Mouse (Mus musculus) CH12.LX (cell line): ENCODE data around the gene Grb2. TPM values are rescaled to one million over a fixed set of nuclear protein-coding genes. Genes with fewer than 3 reads are reported as not detected.

Experiments
- DNase-seq: peaks from one replicate; pipeline ENCODE4 v3.0.0-alpha.2; 2013; ENCODE audit errors: extremely low read depth
- H3K27ac ChIP-seq: 2 replicates; pipeline ENCODE4 v1.5.1; 2012; ENCODE audit warnings: low read depth, mild to moderate bottlenecking, control low read depth, moderate library complexity; ENCODE audit not compliant: insufficient read depth
- H3K27me3 ChIP-seq: replicated peaks from 2 replicates; pipeline ENCODE3; 2012; ENCODE audit warnings: inconsistent platforms
- H3K36me3 ChIP-seq, 2 experiments: replicated peaks in 1 of 2; 2 replicates each; pipeline versions ENCODE3 to v1.6.1; 2012; ENCODE audit warnings: inconsistent platforms in 1 of 2, low read length in 1 of 2, mild to moderate bottlenecking in 1 of 2, mixed read lengths in 1 of 2, moderate library complexity in 1 of 2; ENCODE audit not compliant: control insufficient read depth in 1 of 2, insufficient read depth in 1 of 2
- H3K4me1 ChIP-seq, 2 experiments: 2 replicates each; pipeline ENCODE4 v1.6.1; 2012; ENCODE audit warnings: inconsistent platforms in 1 of 2, moderate library complexity in 1 of 2; ENCODE audit not compliant: insufficient read depth in 2 of 2, control insufficient read depth in 1 of 2
- H3K4me2 ChIP-seq: 2 replicates; pipeline ENCODE4 v1.6.1; 2012; ENCODE audit warnings: low read depth, mild to moderate bottlenecking, control low read depth; ENCODE audit not compliant: poor library complexity, insufficient read depth, severe bottlenecking
- H3K4me3 ChIP-seq, 3 experiments: fragments of 150-350 bp in 1 of 3; sonication (generic) in 1 of 3; replicated peaks in 1 of 3; 2 replicates each; pipeline versions ENCODE3 to v1.5.1; 2011 to 2012; ENCODE audit warnings: low read depth in 2 of 3, low read length in 2 of 3, mild to moderate bottlenecking in 2 of 3, moderate library complexity in 2 of 3, control low read depth in 1 of 3, improper control_type of control experiment in 1 of 3, inconsistent platforms in 1 of 3, mixed read lengths in 1 of 3; ENCODE audit not compliant: poor library complexity in 1 of 3
- H3K79me2 ChIP-seq: replicated peaks from 2 replicates; pipeline ENCODE4 v1.6.1; 2012; ENCODE audit warnings: mild to moderate bottlenecking, moderate library complexity; ENCODE audit not compliant: control insufficient read depth, poor library complexity, insufficient read depth, severe bottlenecking; ENCODE audit errors: extremely low read depth
- H3K9ac ChIP-seq: 2 replicates; pipeline ENCODE4 v1.6.1; 2012; ENCODE audit warnings: low read depth, mild to moderate bottlenecking, control low read depth, moderate library complexity; ENCODE audit not compliant: insufficient read depth
- H3K9me3 ChIP-seq: replicated peaks from 2 replicates; pipeline ENCODE3; 2012; ENCODE audit warnings: low read length, inconsistent platforms, mixed read lengths
- CHD1 ChIP-seq: IDR thresholded peaks from 2 replicates; pipeline ENCODE4 v1.6.1; 2012; ENCODE audit warnings: low read depth, low read length, improper control_type of control experiment, inconsistent platforms
- CTCF ChIP-seq, 2 experiments: IDR thresholded peaks in 1 of 2; conservative IDR thresholded peaks in 1 of 2; 2 replicates each; pipeline ENCODE4 v1.5.1; 2011 to 2012; ENCODE audit warnings: low read depth in 2 of 2, low read length in 2 of 2, improper control_type of control experiment in 1 of 2, inconsistent platforms in 1 of 2, mild to moderate bottlenecking in 1 of 2, moderate library complexity in 1 of 2
- ELF1 ChIP-seq: IDR thresholded peaks from 2 replicates; pipeline ENCODE4 v1.6.1; 2014; ENCODE audit warnings: low read depth, mild to moderate bottlenecking, inconsistent platforms, low read length, improper control_type of control experiment
- EP300 ChIP-seq: IDR thresholded peaks from 2 replicates; pipeline ENCODE4 v1.6.1; 2011; ENCODE audit warnings: low read length, improper control_type of control experiment
- ETS1 ChIP-seq: conservative IDR thresholded peaks from 2 replicates; pipeline ENCODE4 v1.6.1; 2012; ENCODE audit warnings: low read depth, mild to moderate bottlenecking, inconsistent platforms, low read length, improper control_type of control experiment, moderate library complexity
- HCFC1 ChIP-seq: IDR thresholded peaks from 2 replicates; pipeline ENCODE4 v1.6.1; 2012; ENCODE audit warnings: low read depth, mild to moderate bottlenecking, inconsistent platforms, low read length, improper control_type of control experiment
- IRF4 ChIP-seq: IDR thresholded peaks from 2 replicates; pipeline ENCODE4 v1.6.1; 2014; ENCODE audit warnings: low read depth, mild to moderate bottlenecking, inconsistent platforms, low read length, improper control_type of control experiment
- KAT2A ChIP-seq: IDR thresholded peaks from 2 replicates; pipeline ENCODE4 v1.6.1; 2012; ENCODE audit warnings: low read length, improper control_type of control experiment, inconsistent platforms; ENCODE audit not compliant: insufficient replicate concordance
- MAFK ChIP-seq: IDR thresholded peaks from 2 replicates; pipeline ENCODE4 v1.6.1; 2011; ENCODE audit warnings: low read length, improper control_type of control experiment; ENCODE audit not compliant: insufficient replicate concordance
- MAX ChIP-seq: IDR thresholded peaks from 2 replicates; pipeline ENCODE4 v1.6.1; 2011; ENCODE audit warnings: low read length, improper control_type of control experiment
- MAZ ChIP-seq: IDR thresholded peaks from 2 replicates; pipeline ENCODE4 v1.6.1; 2012; ENCODE audit warnings: low read depth, mild to moderate bottlenecking, inconsistent platforms, low read length, improper control_type of control experiment, moderate library complexity
- MEF2A ChIP-seq: IDR thresholded peaks from 2 replicates; pipeline ENCODE4 v1.6.1; 2014; ENCODE audit warnings: low read depth, mild to moderate bottlenecking, inconsistent platforms, low read length, improper control_type of control experiment, borderline replicate concordance
- MXI1 ChIP-seq: IDR thresholded peaks from 2 replicates; pipeline ENCODE4 v1.6.1; 2011; ENCODE audit warnings: mild to moderate bottlenecking, low read depth, low read length, improper control_type of control experiment
- MYC ChIP-seq: IDR thresholded peaks from 2 replicates; pipeline ENCODE4 v1.6.1; 2011; ENCODE audit warnings: low read depth, mild to moderate bottlenecking, improper control_type of control experiment, low read length
- NELFE ChIP-seq: IDR thresholded peaks from 2 replicates; pipeline ENCODE4 v1.6.1; 2011; ENCODE audit warnings: low read depth, low read length, improper control_type of control experiment
- NRF1 ChIP-seq: IDR thresholded peaks from 2 replicates; pipeline ENCODE4 v1.6.1; 2014; ENCODE audit warnings: low read depth, mild to moderate bottlenecking, inconsistent platforms, low read length, improper control_type of control experiment, moderate library complexity
- PAX5 ChIP-seq: IDR thresholded peaks from 2 replicates; pipeline ENCODE4 v1.6.1; 2012; ENCODE audit warnings: low read length, inconsistent platforms, mixed read lengths
- POLR2A ChIP-seq: IDR thresholded peaks from 2 replicates; pipeline ENCODE4 v1.6.1; 2011; ENCODE audit warnings: low read depth, mild to moderate bottlenecking, improper control_type of control experiment, low read length
- POLR2AphosphoS2 ChIP-seq: IDR thresholded peaks from 2 replicates; pipeline ENCODE4 v1.6.1; 2011; ENCODE audit warnings: low read depth, low read length, improper control_type of control experiment
- RAD21 ChIP-seq: IDR thresholded peaks from 2 replicates; pipeline ENCODE4 v1.6.1; 2011; ENCODE audit warnings: low read depth, mild to moderate bottlenecking, low read length, improper control_type of control experiment, moderate library complexity
- RCOR1 ChIP-seq: conservative IDR thresholded peaks from 2 replicates; pipeline ENCODE4 v1.6.1; 2012; ENCODE audit warnings: low read depth, mild to moderate bottlenecking, inconsistent platforms, low read length, improper control_type of control experiment
- SIN3A ChIP-seq: IDR thresholded peaks from 2 replicates; pipeline ENCODE4 v1.6.1; 2012; ENCODE audit warnings: low read length, improper control_type of control experiment, inconsistent platforms
- TBP ChIP-seq: conservative IDR thresholded peaks from 2 replicates; pipeline ENCODE4 v1.6.1; 2011; ENCODE audit warnings: low read depth, low read length, improper control_type of control experiment
- TCF12 ChIP-seq: IDR thresholded peaks from 2 replicates; pipeline ENCODE4 v1.6.1; 2014; ENCODE audit warnings: low read depth, mild to moderate bottlenecking, inconsistent platforms, low read length, improper control_type of control experiment
- UBTF ChIP-seq: IDR thresholded peaks from 2 replicates; pipeline ENCODE4 v1.6.1; 2012; ENCODE audit warnings: low read depth, mild to moderate bottlenecking, inconsistent platforms, low read length, improper control_type of control experiment, moderate library complexity
- ZC3H11A ChIP-seq: IDR thresholded peaks from 2 replicates; pipeline ENCODE4 v1.6.1; 2012; ENCODE audit warnings: low read depth, mild to moderate bottlenecking, inconsistent platforms, low read length, improper control_type of control experiment
- ZKSCAN1 ChIP-seq: IDR thresholded peaks from 2 replicates; pipeline ENCODE4 v1.6.1; 2012; ENCODE audit warnings: low read depth, inconsistent platforms, low read length, improper control_type of control experiment, borderline replicate concordance
- ZMIZ1 ChIP-seq: IDR thresholded peaks from 2 replicates; pipeline ENCODE4 v1.6.1; 2012; ENCODE audit warnings: low read depth, mild to moderate bottlenecking, inconsistent platforms, low read length, improper control_type of control experiment
- ZNF384 ChIP-seq: IDR thresholded peaks from 2 replicates; pipeline ENCODE4 v1.6.1; 2012; ENCODE audit warnings: low read depth, low read length, improper control_type of control experiment, inconsistent platforms
- dilution Hi-C: fragments of 300-500 bp; cut with MboI; formaldehyde crosslinking; loops from 2 replicates; pipeline ENCODE4 v1.14.3; 2020; ENCODE audit warnings: low sequenced_read_pairs; ENCODE audit not compliant: extremely low pct_unique_long_range_greater_than_20kb, extremely low pct_ligation_motif_present
- in situ Hi-C: fragments of 300-500 bp; cut with MboI; formaldehyde crosslinking; loops from 3 replicates; pipeline ENCODE4 v1.14.3; 2019; ENCODE audit warnings: low sequenced_read_pairs, low pct_ligation_motif_present, low pct_unique_long_range_greater_than_20kb, mixed read lengths
- polyA plus RNA-seq: library from polyadenylated mRNA; unstranded; fragments of >175 nt; gene quantifications from 2 replicates; pipeline ENCODE4 v1.2.1, GENCODE M21; 2012; ENCODE audit warnings: low read depth; ENCODE audit not compliant: insufficient read length
- total RNA-seq, 2 experiments: library from RNA; depleted of rRNA; stranded (reverse); fragments of 300-350 nt in 1 of 2; fragments of >200 nt in 1 of 2; gene quantifications; 2 replicates each; pipeline ENCODE4 v1.2.3; 2012 to 2014

The Grb2 gene
- total and polyA plus RNA-seq, 3 experiments = 63.6 to 241 (median 117) TPM

DNA sequence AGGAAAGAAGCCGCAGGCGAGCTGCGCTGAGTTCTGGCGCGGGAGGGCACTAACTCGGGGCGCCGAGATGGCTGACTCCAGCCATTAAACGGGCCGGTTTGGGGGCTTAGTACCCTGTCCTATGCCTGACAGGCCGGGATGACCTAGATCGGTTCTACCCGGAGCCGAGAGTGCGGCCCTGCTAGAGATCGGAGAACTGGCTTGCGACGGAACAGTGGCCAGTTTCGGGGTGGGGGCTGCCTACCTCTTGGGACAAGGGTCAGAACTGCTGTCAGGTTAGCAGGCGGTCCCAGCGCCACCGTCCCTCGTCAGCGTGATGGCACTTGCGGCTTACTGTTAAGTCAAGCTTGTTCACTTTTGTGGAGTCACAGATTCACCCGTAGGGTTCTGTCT lies 104.1 kb downstream of the Grb2 start:
- peaks cover 81% of the 10 kb centered on the region for H3K79me2 ChIP-seq
- H3K27ac ChIP-seq = peak overlapping the region; percentile 82
- DNase-seq = no peak
- no peak for TF ChIP-seq ETS1
- no peak for TF ChIP-seq IRF4
- no peak for TF ChIP-seq ZKSCAN1
- TF ChIP-seq HCFC1 = no peak
- no peak for TF ChIP-seq ZC3H11A
- TF ChIP-seq POLR2AphosphoS2 = no peak
- peak; percentile 2; the same call in 1 of the 2 replicates for TF ChIP-seq UBTF
- TF ChIP-seq CHD1 = no peak
- TF ChIP-seq POLR2A = no peak
- no peak for TF ChIP-seq ZNF384
- TF ChIP-seq MAFK = no peak
- TF ChIP-seq SIN3A = peak; percentile 12; the same call in 1 of the 2 replicates
- peak overlapping the region; percentile 97 for H3K9ac ChIP-seq
- H3K36me3 ChIP-seq = peaks cover 50 to 71% of the 10 kb centered on the region in 2 experiments
- H3K4me3 ChIP-seq = peak overlapping the region; percentile 81 to 93 (median 84)
- H3K27me3 ChIP-seq = no peaks in the 10 kb centered on the region
- in situ Hi-C loops (loop anchor here (25.0 kb wide), 1 partner anchor 408 kb away; the partner anchor contains the start of gene Galk1), dilution Hi-C loops (no loop called here)
- peaks cover 34 to 74% of the 10 kb centered on the region in 2 experiments for H3K4me1 ChIP-seq
- H3K9me3 ChIP-seq = no peaks in the 10 kb centered on the region
- H3K4me2 ChIP-seq = peak overlapping the region; percentile 87; the same call in 1 of the 2 replicates

DNA sequence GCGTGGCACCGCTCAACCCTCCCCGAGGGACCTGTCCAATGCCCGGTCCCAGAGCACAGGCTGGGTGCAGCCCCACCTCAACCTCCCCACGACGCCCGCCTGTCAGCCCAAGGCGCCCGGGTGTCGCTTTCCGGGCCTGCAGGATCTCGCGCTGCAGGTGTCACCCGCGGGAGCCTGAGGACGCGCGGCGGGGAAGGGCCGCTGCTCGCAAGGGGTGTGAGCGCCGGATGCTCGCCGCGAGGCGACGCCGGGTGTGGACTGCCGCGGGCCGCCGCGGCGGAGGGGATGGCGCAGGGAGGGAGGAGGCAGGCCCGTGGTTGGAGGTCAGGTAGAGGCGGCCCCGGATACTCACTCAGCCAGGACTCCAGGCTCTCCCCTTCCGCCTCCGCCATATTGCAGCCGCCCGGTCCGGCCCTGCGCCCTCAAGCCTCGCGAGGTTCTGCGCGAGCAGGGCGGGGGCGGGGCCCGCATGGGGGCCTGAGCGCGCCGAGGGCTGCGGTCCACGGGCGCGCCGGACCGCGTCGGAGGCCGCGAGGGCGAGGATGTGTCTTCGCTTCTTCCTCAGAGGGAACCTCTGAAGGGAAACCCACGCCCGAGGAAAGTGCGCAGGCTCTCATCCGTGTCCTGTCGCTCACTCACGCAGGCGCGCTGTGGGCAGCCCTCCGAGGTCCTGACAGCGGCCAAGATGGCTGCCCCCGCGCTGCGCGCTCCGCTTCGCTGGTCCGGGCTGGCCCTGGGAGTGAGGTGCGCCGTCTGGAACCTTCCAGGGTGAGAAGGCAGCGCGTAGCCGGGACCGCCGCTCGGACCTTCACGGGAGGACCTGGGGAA lies 104.7 kb downstream of the Grb2 start, which contains the start of the genes Mrps7 and Gga3:
TSS of gene Mrps7 (plus strand) at position 450 of the 828 bp plus-strand sequence.
TSS of gene Gga3 (minus strand) at position 576 of the 828 bp plus-strand sequence.
- H3K79me2 ChIP-seq = peaks cover 88% of the 10 kb centered on the region
- H3K27me3 ChIP-seq = no peaks in the 10 kb centered on the region
- H3K36me3 ChIP-seq = peaks cover 44 to 69% of the 10 kb centered on the region in 2 experiments
- H3K9ac ChIP-seq = peak within 1 kb of the TSS; percentile 97
- in situ Hi-C loops (loop anchor here (25.0 kb wide), 1 partner anchor 409 kb away; the partner anchor contains the start of gene Galk1), dilution Hi-C loops (no loop called here)
- H3K4me1 ChIP-seq = peaks cover 27 to 68% of the 10 kb centered on the region in 2 experiments
- peak; percentile 93 for DNase-seq
- H3K4me3 ChIP-seq = peak within 1 kb of the TSS; percentile 81 to 93 (median 84)
- H3K27ac ChIP-seq = peak within 1 kb of the TSS; percentile 82
- peak within 1 kb of the TSS; percentile 87 for H3K4me2 ChIP-seq
- no peaks in the 10 kb centered on the region for H3K9me3 ChIP-seq
- TF ChIP-seq MYC (peak; percentile 76; the same call in 1 of the 2 replicates), SIN3A (peak; percentile 81), MEF2A (peak; percentile 80), POLR2A (peak; percentile 82), RAD21 (no peak), CTCF (conservative IDR thresholded peaks at IDR 0.05 in 1 of 2, IDR thresholded peaks at IDR 0.05 in 1 of 2; ENCODE audit: low read depth in 2 of 2, low read length in 2 of 2) (peak in 1 of 2 experiments; percentile 11; a peak in 1 of 4 replicates), EP300 (no peak), TCF12 (peak; percentile 100), ZMIZ1 (peak; percentile 85), CHD1 (peak; percentile 42; the same call in 1 of the 2 replicates), MAX (peak; percentile 100), ELF1 (peak; percentile 87), ETS1 (peak; percentile 34; the same call in 1 of the 2 replicates), POLR2AphosphoS2 (peak; percentile 69; the same call in 1 of the 2 replicates), ZC3H11A (no peak), PAX5 (no peak), HCFC1 (peak; percentile 87), TBP (peak; percentile 94), NELFE (peak; percentile 88), KAT2A (peak; percentile 87), NRF1 (peak; percentile 74), IRF4 (peak; percentile 55; the same call in 1 of the 2 replicates), RCOR1 (peak; percentile 88), MXI1 (peak; percentile 24; the same call in 1 of the 2 replicates), UBTF (peak; percentile 37), MAZ (0 out of 2 replicates have a peak, but pooled peaks have one; percentile 27)
